Mouse (Mus musculus): ENCODE results near the gene Kbtbd6. TPM values are rescaled to one million over a fixed set of nuclear protein-coding genes. Genes with fewer than 3 reads are reported as not detected.
"Not testable (repeated sequence)": the region's sequence is repeated elsewhere in the genome, so short reads cannot be mapped to it uniquely, and the experiment has no call there.

Kbtbd6 gene
- polyA plus RNA-seq (2015; fragmentation: Nextera tagmentation; extraction: Ambion mirVana): 2.8 and 3.8 TPM in 2 replicates

DNA sequence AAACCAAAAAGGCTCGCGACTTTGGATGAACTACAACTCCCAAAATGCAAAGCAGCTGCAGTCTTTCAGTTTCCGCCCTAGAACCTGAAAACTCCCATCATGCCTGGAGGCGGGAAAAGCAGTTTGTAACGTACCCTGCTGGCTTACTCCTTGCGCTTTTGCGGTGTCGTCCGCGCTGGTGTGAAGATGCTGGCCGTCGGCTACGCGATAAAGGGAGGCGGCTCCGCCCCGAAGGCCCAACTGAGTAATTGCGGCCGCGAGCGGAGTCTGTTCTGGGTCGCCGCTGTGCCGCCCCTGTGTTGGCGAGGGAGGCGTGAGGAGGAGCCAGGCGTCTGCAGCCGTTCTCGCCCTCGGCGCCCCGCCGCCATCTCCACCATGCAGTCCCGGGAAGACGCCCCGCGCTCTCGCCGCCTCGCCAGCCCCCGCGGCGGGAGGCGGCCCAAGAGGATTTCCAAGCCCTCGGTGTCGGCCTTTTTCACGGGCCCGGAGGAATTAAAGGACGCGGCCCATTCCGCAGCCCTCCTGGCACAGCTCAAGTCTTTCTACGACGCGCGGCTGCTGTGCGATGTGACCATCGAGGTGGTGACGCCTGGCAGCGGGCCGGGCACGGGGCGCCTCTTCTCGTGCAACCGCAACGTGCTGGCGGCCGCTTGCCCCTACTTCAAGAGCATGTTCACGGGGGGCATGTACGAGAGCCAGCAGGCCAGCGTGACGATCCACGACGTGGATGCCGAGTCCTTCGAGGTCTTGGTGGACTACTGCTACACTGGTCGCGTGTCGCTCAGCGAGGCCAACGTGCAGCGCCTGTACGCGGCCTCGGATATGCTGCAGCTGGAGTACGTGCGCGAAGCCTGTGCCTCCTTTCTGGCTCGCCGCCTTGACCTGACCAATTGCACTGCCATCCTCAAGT, at the start of gene Kbtbd6:
Gene Kbtbd6, plus strand, starts transcription at position 155 of the 910 bp plus-strand sequence.
- 22% methylated on average over 40 of the region's 89 CpGs for WGBS

GRCm38 (mm10) chr14:79407641-79408040, 44.0 kb upstream of the Kbtbd6 start:
- no peak overlapping the region for H3K4me2 ChIP-seq (ENCODE audit: low read length)
- H3K27me3 ChIP-seq (replicated peaks; ENCODE audit: control insufficient read depth, insufficient read depth, low read length): no peaks in the 10 kb centered on the region
- H3K27ac ChIP-seq (ENCODE audit: low read length): no peak overlapping the region
- H3K9ac ChIP-seq (replicated peaks; ENCODE audit: low read depth, low read length): no peak overlapping the region
- no peaks in the 10 kb centered on the region for H3K4me1 ChIP-seq (replicated peaks; ENCODE audit: control insufficient read depth, insufficient read depth, low read length)
- no peak overlapping the region for H3K4me3 ChIP-seq (replicated peaks; ENCODE audit: low read length)
- ATAC-seq: no peak
- H3K9me3 ChIP-seq (ENCODE audit: control insufficient read depth, low read length): no peaks in the 10 kb centered on the region
- 83% methylated on average over 2 of the region's 2 CpGs for WGBS
- peaks cover 5% of the 10 kb centered on the region; the same call in 1 of the 2 replicates for H3K36me3 ChIP-seq (ENCODE audit: control insufficient read depth, insufficient read depth)

More for the DNA sequence above, at the start of gene Kbtbd6:
- Histone ChIP-seq H3K4me2 (ENCODE audit: low read length) (peak within 1 kb of the TSS; percentile 71), H3K4me3 (replicated peaks; ENCODE audit: low read length) (peak within 1 kb of the TSS; percentile 70), H3K9ac (replicated peaks; ENCODE audit: low read depth, low read length) (peak within 1 kb of the TSS; percentile 61)
- H3K36me3 ChIP-seq (ENCODE audit: control insufficient read depth, insufficient read depth); H3K27ac ChIP-seq (ENCODE audit: low read length); H3K4me1 ChIP-seq (replicated peaks; ENCODE audit: control insufficient read depth, insufficient read depth, low read length); H3K27me3 ChIP-seq (replicated peaks; ENCODE audit: control insufficient read depth, insufficient read depth, low read length); H3K9me3 ChIP-seq (ENCODE audit: control insufficient read depth, low read length): not testable (repeated sequence)
- peak; percentile 95 for ATAC-seq

DNA sequence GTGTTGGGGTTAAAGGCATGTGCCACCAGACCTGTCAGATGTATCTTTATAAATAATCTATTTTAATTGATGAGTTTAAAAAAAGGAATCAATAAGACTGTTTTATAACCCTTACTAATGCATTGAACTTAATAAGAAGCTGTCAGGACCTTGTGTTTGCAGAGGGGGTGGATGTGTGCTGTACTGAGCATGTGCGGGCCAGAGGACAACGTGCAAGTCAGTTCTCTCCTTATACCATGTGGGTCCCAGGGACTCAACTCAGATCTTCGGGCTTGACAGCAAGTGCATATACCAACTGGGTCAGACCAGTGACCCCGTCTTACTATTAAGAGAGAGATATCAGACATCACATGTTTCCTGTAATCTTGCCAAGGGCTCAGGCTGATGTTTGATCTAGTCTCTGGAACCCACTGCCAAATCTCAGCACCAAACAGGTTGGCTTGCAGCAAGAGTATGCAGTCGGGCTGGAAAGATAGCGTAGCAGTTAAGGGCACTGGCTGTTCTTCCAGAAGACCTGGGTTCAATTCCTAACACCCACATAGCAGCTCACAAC, 42.3 kb upstream of the Kbtbd6 start:
- H3K4me1 ChIP-seq (replicated peaks; ENCODE audit: control insufficient read depth, insufficient read depth, low read length): no peaks in the 10 kb centered on the region

GRCm38 (mm10) chr14:79410662-79411061, 41.0 kb upstream of the Kbtbd6 start:
- Histone ChIP-seq H3K27ac (ENCODE audit: low read length) (no peak overlapping the region), H3K4me3 (replicated peaks; ENCODE audit: low read length) (no peak overlapping the region), H3K4me1 (replicated peaks; ENCODE audit: control insufficient read depth, insufficient read depth, low read length) (no peaks in the 10 kb centered on the region), H3K36me3 (ENCODE audit: control insufficient read depth, insufficient read depth) (peaks cover 7% of the 10 kb centered on the region; the same call in 1 of the 2 replicates), H3K9ac (replicated peaks; ENCODE audit: low read depth, low read length) (no peak overlapping the region), H3K4me2 (ENCODE audit: low read length) (no peak overlapping the region), H3K27me3 (replicated peaks; ENCODE audit: control insufficient read depth, insufficient read depth, low read length) (no peaks in the 10 kb centered on the region), H3K9me3 (ENCODE audit: control insufficient read depth, low read length) (no peaks in the 10 kb centered on the region)
- no peak for ATAC-seq
- WGBS: 80% methylated on average over 2 of the region's 2 CpGs

More for the DNA sequence above, 42.3 kb upstream of the Kbtbd6 start:
- H3K4me2 ChIP-seq (ENCODE audit: low read length): no peak overlapping the region
- no peaks in the 10 kb centered on the region for H3K9me3 ChIP-seq (ENCODE audit: control insufficient read depth, low read length)
- no peak overlapping the region for H3K27ac ChIP-seq (ENCODE audit: low read length)
- H3K4me3 ChIP-seq (replicated peaks; ENCODE audit: low read length): no peak overlapping the region
- no peak for ATAC-seq
- H3K36me3 ChIP-seq (ENCODE audit: control insufficient read depth, insufficient read depth): peaks cover 7% of the 10 kb centered on the region; the same call in 1 of the 2 replicates
- WGBS: 93% methylated on average over 6 of the region's 6 CpGs
- no peak overlapping the region for H3K9ac ChIP-seq (replicated peaks; ENCODE audit: low read depth, low read length)
- H3K27me3 ChIP-seq (replicated peaks; ENCODE audit: control insufficient read depth, insufficient read depth, low read length): no peaks in the 10 kb centered on the region

- no peaks in the 10 kb centered on the region for H3K27me3 ChIP-seq (replicated peaks; ENCODE audit: control insufficient read depth, insufficient read depth, low read length)
- no peak for ATAC-seq
- H3K4me1 ChIP-seq (replicated peaks; ENCODE audit: control insufficient read depth, insufficient read depth, low read length): no peaks in the 10 kb centered on the region
- no peaks in the 10 kb centered on the region for H3K9me3 ChIP-seq (ENCODE audit: control insufficient read depth, low read length)
- H3K9ac ChIP-seq (replicated peaks; ENCODE audit: low read depth, low read length): no peak overlapping the region
- no peak overlapping the region for H3K27ac ChIP-seq (ENCODE audit: low read length)
- WGBS: 80% methylated on average over 6 of the region's 6 CpGs
- H3K36me3 ChIP-seq (ENCODE audit: control insufficient read depth, insufficient read depth): peaks cover 5% of the 10 kb centered on the region; the same call in 1 of the 2 replicates
- no peak overlapping the region for H3K4me2 ChIP-seq (ENCODE audit: low read length)
- H3K4me3 ChIP-seq (replicated peaks; ENCODE audit: low read length): no peak overlapping the region
Observed at GRCm38 (mm10) chr14:79413121-79413520, 38.5 kb upstream of the Kbtbd6 start.

DNA sequence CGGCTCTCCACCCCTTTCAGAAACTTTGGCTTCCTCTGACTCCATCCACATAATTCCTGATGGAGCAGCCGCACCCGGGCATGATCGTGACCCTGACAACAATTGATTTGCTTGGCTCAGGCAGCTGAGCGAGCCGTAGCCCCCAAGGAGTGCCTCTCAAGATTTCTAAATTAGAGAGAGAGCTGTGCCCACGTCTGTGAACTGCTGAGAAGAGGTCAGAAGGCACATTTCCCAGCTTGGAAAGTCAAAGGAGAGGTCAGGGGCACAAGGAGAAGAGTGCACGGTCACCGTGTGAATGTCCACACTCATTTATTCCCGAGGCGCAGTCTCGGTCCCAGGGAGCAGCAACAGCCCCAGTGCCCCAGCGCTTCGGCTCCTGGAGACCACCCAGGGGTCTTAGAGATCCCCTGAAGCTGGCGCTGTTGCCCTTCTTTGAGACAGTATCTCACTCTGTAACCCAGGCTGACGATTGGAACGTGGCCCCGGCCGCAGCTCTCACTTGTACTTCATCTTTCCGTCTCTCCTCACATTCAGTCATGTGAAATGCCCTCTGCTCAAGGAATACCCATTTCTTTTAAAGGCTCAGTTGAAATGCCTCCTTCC, 31.5 kb upstream of the Kbtbd6 start:
- no peak overlapping the region for H3K4me3 ChIP-seq (replicated peaks; ENCODE audit: low read length)
- H3K27me3 ChIP-seq (replicated peaks; ENCODE audit: control insufficient read depth, insufficient read depth, low read length): no peaks in the 10 kb centered on the region
- H3K9me3 ChIP-seq (ENCODE audit: control insufficient read depth, low read length): no peaks in the 10 kb centered on the region
- ATAC-seq: no peak
- 69% methylated on average over 20 of the region's 20 CpGs for WGBS
- no peaks in the 10 kb centered on the region for H3K36me3 ChIP-seq (ENCODE audit: control insufficient read depth, insufficient read depth)
- no peak overlapping the region for H3K9ac ChIP-seq (replicated peaks; ENCODE audit: low read depth, low read length)
- no peak overlapping the region for H3K4me2 ChIP-seq (ENCODE audit: low read length)
- no peak overlapping the region for H3K27ac ChIP-seq (ENCODE audit: low read length)
- no peaks in the 10 kb centered on the region for H3K4me1 ChIP-seq (replicated peaks; ENCODE audit: control insufficient read depth, insufficient read depth, low read length)

GRCm38 (mm10) chr14:79425979-79426729, 25.5 kb upstream of the Kbtbd6 start, which contains the start of gene Kbtbd7:
TSS of gene Kbtbd7 (plus strand) at chr14:79426511.
- Histone ChIP-seq H3K9me3 (ENCODE audit: control insufficient read depth, low read length) (peaks cover 8% of the 10 kb centered on the region; the same call in 1 of the 2 replicates), H3K27ac (ENCODE audit: low read length) (peak within 1 kb of the TSS; percentile 88), H3K27me3 (replicated peaks; ENCODE audit: control insufficient read depth, insufficient read depth, low read length) (no peaks in the 10 kb centered on the region), H3K9ac (replicated peaks; ENCODE audit: low read depth, low read length) (peak within 1 kb of the TSS; percentile 77), H3K36me3 (ENCODE audit: control insufficient read depth, insufficient read depth) (peaks cover 8% of the 10 kb centered on the region), H3K4me1 (replicated peaks; ENCODE audit: control insufficient read depth, insufficient read depth, low read length) (peaks cover 8% of the 10 kb centered on the region), H3K4me3 (replicated peaks; ENCODE audit: low read length) (peak within 1 kb of the TSS; percentile 55), H3K4me2 (ENCODE audit: low read length) (peak within 1 kb of the TSS; percentile 43)
- peak; percentile 99 for ATAC-seq
- WGBS: 1% methylated on average over 36 of the region's 44 CpGs

GRCm38 (mm10) chr14:79426730-79427365, 24.8 kb upstream of the Kbtbd6 start:
- H3K4me1 ChIP-seq (replicated peaks; ENCODE audit: control insufficient read depth, insufficient read depth, low read length); H3K27me3 ChIP-seq (replicated peaks; ENCODE audit: control insufficient read depth, insufficient read depth, low read length); H3K36me3 ChIP-seq (ENCODE audit: control insufficient read depth, insufficient read depth); H3K9me3 ChIP-seq (ENCODE audit: control insufficient read depth, low read length): not testable (repeated sequence)
- WGBS: 64% methylated on average over 7 of the region's 59 CpGs
- H3K9ac ChIP-seq (replicated peaks; ENCODE audit: low read depth, low read length): peak overlapping the region; percentile 77
- ATAC-seq: peak; percentile 56
- H3K4me2 ChIP-seq (ENCODE audit: low read length): peak overlapping the region; percentile 43
- peak overlapping the region; percentile 55 for H3K4me3 ChIP-seq (replicated peaks; ENCODE audit: low read length)
- peak overlapping the region; percentile 88 for H3K27ac ChIP-seq (ENCODE audit: low read length)

Measured in forebrain, embryonic 16.5 days (tissue).